Mouse (Mus musculus): ENCODE measurements around the gene Arrb2.
"Not testable (repeated sequence)": the region's sequence is repeated elsewhere in the genome, so short reads cannot be mapped to it uniquely, and the experiment has no call there.

Arrb2 gene

GRCm38 (mm10) chr11:70432048-70432894 is at the start of gene Arrb2:
TSS of gene Arrb2 (plus strand) at chr11:70432635.
- in situ Hi-C loops (cut with MboI; ENCODE audit: low sequenced_read_pairs): loop anchor here (5.0 kb wide), 1 partner anchor 75 kb away; the partner anchor contains the start of gene Tm4sf5

- in situ Hi-C loops (cut with MboI; ENCODE audit: low sequenced_read_pairs): no loop called here
Observed at GRCm38 (mm10) chr11:70384136-70384535, 48.3 kb upstream of the Arrb2 start.

- in situ Hi-C loops (cut with MboI; ENCODE audit: low sequenced_read_pairs): no loop called here
Observed at GRCm38 (mm10) chr11:70387436-70387835, 45.0 kb upstream of the Arrb2 start.

GRCm38 (mm10) chr11:70389421-70389820 is 43.0 kb upstream of the Arrb2 start:
- in situ Hi-C loops (cut with MboI; ENCODE audit: low sequenced_read_pairs): no loop called here

- in situ Hi-C loops (cut with MboI; ENCODE audit: low sequenced_read_pairs): no loop called here
Observed at GRCm38 (mm10) chr11:70403598-70403997, 28.8 kb upstream of the Arrb2 start.

- in situ Hi-C loops (cut with MboI; ENCODE audit: low sequenced_read_pairs): loop anchor here (10.0 kb wide), 1 partner anchor 195 kb away; no protein-coding TSS in a partner anchor
Observed at GRCm38 (mm10) chr11:70409594-70410296, 22.7 kb upstream of the Arrb2 start, which contains the start of gene Pelp1. TSS of gene Pelp1 (minus strand) at chr11:70410031.

GRCm38 (mm10) chr11:70410297-70410643 is 22.2 kb upstream of the Arrb2 start:
- in situ Hi-C loops (cut with MboI; ENCODE audit: low sequenced_read_pairs): loop anchor here (10.0 kb wide), 1 partner anchor 195 kb away; no protein-coding TSS in a partner anchor

GRCm38 (mm10) chr11:70412591-70412990 is 19.8 kb upstream of the Arrb2 start:
- in situ Hi-C loops (cut with MboI; ENCODE audit: low sequenced_read_pairs): loop anchor here (10.0 kb wide), 1 partner anchor 192 kb away; no protein-coding TSS in a partner anchor

- in situ Hi-C loops (cut with MboI; ENCODE audit: low sequenced_read_pairs): loop anchor here (10.0 kb wide), 1 partner anchor 191 kb away; no protein-coding TSS in a partner anchor
Observed at GRCm38 (mm10) chr11:70413961-70414360, 18.5 kb upstream of the Arrb2 start.

- in situ Hi-C loops (cut with MboI; ENCODE audit: low sequenced_read_pairs): loop anchor here (10.0 kb wide), 1 partner anchor 187 kb away; no protein-coding TSS in a partner anchor
Observed at GRCm38 (mm10) chr11:70418199-70418598, 14.2 kb upstream of the Arrb2 start.

GRCm38 (mm10) chr11:70419486-70419885 is 12.9 kb upstream of the Arrb2 start:
- in situ Hi-C loops (cut with MboI; ENCODE audit: low sequenced_read_pairs): loop anchor here (10.0 kb wide), 1 partner anchor 185 kb away; no protein-coding TSS in a partner anchor

GRCm38 (mm10) chr11:70426598-70426997 is 5.8 kb upstream of the Arrb2 start:
- in situ Hi-C loops (cut with MboI; ENCODE audit: low sequenced_read_pairs): not testable (repeated sequence)

- in situ Hi-C loops (cut with MboI; ENCODE audit: low sequenced_read_pairs): loop anchor here (5.0 kb wide), 1 partner anchor 76 kb away; the partner anchor contains the start of gene Tm4sf5
Observed at GRCm38 (mm10) chr11:70431574-70431973, 861 bp upstream of the Arrb2 start.

- in situ Hi-C loops (cut with MboI; ENCODE audit: low sequenced_read_pairs): loop anchor here (5.0 kb wide), 1 partner anchor 74 kb away; the partner anchor contains the start of gene Tm4sf5
Observed at GRCm38 (mm10) chr11:70432895-70433568, 597 bp downstream of the Arrb2 start.

- in situ Hi-C loops (cut with MboI; ENCODE audit: low sequenced_read_pairs): loop anchor here (5.0 kb wide), 1 partner anchor 74 kb away; the partner anchor contains the start of gene Tm4sf5
Observed at GRCm38 (mm10) chr11:70433569-70433943, 1.1 kb downstream of the Arrb2 start.

GRCm38 (mm10) chr11:70433951-70434350 is 1.5 kb downstream of the Arrb2 start:
- in situ Hi-C loops (cut with MboI; ENCODE audit: low sequenced_read_pairs): loop anchor here (5.0 kb wide), 1 partner anchor 73 kb away; the partner anchor contains the start of gene Tm4sf5

GRCm38 (mm10) chr11:70435476-70435875 is 3.0 kb downstream of the Arrb2 start:
- in situ Hi-C loops (cut with MboI; ENCODE audit: low sequenced_read_pairs): no loop called here

GRCm38 (mm10) chr11:70437426-70437825 is 5.0 kb downstream of the Arrb2 start:
- in situ Hi-C loops (cut with MboI; ENCODE audit: low sequenced_read_pairs): no loop called here

GRCm38 (mm10) chr11:70438728-70439374 is 6.4 kb downstream of the Arrb2 start:
- in situ Hi-C loops (cut with MboI; ENCODE audit: low sequenced_read_pairs): no loop called here

GRCm38 (mm10) chr11:70440637-70441036 is 8.2 kb downstream of the Arrb2 start:
- in situ Hi-C loops (cut with MboI; ENCODE audit: low sequenced_read_pairs): no loop called here
